Mouse (Mus musculus): ENCODE data around the gene Pacs1.
"Not testable (repeated sequence)": the region's sequence is repeated elsewhere in the genome, so short reads cannot be mapped to it uniquely, and the experiment has no call there.

Pacs1 gene

GRCm38 (mm10) chr19:5267015-5267414, 5.9 kb downstream of the Pacs1 start:
- no peak for DNase-seq

DNA sequence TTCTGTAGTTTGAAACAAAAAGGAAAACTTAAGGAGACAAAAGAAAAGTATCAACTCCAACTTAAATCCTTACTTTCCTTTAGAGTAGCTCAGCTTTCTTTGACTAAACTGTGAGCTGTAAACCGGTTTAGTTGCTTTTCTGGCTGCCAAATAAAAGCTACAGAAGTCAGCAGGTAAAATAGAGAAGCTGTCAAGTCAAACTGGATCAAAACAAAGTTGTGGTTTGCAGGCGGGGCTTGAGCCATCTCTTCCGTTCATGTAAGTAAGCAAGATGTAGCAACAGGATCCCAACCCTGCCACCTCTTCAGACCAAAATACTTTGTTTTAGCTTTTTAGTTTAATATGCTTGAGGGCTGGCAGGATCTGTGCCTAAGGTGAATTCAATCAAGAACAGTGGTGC, 15.8 kb downstream of the Pacs1 start:
- DNase-seq, result peak; percentile 69 to 75

DNA sequence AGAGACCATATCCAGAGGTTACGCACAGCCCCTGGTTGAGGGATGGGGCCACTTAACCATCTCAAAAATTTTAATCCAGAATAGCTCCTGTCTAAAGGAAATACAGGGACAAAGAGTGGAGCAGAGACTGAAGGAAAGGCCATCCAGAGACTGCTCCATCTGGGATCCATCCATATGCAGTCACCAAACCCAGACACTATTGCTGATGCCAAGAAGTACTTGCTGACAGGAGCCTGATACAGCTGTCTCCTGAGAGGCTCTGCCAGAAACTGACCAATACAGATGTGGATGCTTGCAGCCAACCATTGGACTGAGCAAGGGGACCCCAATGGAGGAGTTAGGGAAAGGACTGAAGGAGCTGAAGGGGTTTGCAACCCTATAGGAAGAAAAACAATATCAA, 35.9 kb downstream of the Pacs1 start:
- DNase-seq, result not testable (repeated sequence)

GRCm38 (mm10) chr19:5232696-5233095, 40.2 kb downstream of the Pacs1 start:
- DNase-seq, result peak; percentile 25 to 43

GRCm38 (mm10) chr19:5230110-5230509, 42.8 kb downstream of the Pacs1 start:
- no peak for DNase-seq

GRCm38 (mm10) chr19:5224624-5225023, 48.3 kb downstream of the Pacs1 start:
- no peak for DNase-seq

DNA sequence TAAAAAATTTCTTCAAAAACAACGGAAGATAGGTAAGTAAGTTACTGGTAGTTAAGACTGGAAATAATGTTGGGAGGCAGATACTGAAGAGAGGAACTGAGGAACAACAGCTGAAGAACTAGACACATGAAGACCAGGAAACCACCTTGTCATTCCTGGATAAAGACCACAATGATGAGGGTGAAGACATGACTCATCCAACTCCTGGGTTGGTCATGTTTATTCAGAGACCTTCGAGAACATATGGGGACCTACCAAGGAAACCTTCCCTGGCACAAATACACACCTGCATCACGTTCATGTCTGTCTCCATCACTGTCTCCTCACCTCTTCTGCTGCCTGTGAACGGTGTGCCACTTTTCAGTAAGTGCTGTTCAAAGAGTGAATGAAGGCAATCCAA, 48.8 kb downstream of the Pacs1 start:
- DNase-seq, result no peak

GRCm38 (mm10) chr19:5221926-5222325, 51.0 kb downstream of the Pacs1 start:
- DNase-seq, result no peak

- peak in 1 of 2 experiments; percentile 14 for DNase-seq
Observed at GRCm38 (mm10) chr19:5221219-5221723, 51.6 kb downstream of the Pacs1 start.

GRCm38 (mm10) chr19:5220389-5220788, 52.5 kb downstream of the Pacs1 start:
- no peak for DNase-seq

DNA sequence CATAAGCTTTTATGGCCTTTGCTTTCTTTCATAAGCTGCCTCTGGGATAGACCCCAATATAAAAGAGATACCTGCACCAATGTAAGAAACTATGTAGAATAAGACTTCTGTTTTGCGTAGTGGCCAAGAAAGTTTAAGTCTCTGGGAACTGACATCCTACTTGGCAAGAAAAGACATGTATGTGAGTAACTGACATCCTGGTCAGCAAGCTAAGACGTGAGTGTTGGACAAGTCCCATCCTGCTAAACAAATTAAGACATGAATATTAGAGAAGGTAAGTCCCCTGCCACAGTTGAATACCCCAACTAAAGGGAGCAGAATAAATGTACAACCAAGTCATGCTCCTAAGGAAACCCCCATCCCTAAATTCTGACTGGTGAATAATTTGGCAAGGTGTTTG, 71.2 kb downstream of the Pacs1 start:
- DNase-seq, result no peak

DNA sequence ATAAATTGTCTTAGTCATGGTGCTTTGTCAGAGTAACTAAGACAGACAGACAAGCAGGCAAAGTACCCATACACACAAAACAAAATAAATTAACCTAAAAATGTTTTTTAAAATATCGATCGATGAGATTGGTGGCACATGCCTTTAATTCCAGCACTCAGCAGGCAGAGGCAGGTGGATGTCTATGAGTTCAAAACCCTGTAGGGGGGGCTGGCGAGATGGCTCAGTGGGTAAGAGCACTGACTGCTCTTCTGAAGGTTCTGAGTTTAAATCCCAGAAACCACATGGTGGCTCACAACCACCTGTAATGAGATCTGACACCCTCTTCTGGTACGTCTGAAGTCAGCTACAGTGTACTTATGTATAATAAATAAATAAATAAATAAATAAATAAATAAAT, 72.3 kb downstream of the Pacs1 start:
- DNase-seq, result peak; percentile 32 to 44

GRCm38 (mm10) chr19:5198553-5198952, 74.4 kb downstream of the Pacs1 start:
- no peak for DNase-seq

- peak; percentile 63 to 67 for DNase-seq
Observed at GRCm38 (mm10) chr19:5195417-5196035, 77.4 kb downstream of the Pacs1 start.

DNA sequence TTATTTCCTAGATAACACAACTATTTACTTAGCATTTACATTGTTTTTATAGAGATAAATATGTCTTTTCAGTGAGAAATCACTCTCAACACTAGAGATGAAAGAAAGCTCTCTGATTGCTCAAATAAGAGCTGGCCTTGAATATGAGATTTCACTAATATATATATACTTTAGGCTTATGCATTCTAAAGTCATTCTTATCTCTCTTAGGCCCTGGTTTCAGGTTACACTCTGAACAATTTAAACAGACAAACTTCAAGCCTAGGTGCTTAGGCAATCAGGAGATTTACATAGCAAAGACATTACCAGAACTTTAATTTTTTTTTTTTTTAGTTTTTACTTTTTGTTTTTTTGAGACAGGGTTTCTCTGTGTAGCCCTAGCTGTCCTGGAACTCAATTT, 80.5 kb downstream of the Pacs1 start:
- DNase-seq, result no peak

DNA sequence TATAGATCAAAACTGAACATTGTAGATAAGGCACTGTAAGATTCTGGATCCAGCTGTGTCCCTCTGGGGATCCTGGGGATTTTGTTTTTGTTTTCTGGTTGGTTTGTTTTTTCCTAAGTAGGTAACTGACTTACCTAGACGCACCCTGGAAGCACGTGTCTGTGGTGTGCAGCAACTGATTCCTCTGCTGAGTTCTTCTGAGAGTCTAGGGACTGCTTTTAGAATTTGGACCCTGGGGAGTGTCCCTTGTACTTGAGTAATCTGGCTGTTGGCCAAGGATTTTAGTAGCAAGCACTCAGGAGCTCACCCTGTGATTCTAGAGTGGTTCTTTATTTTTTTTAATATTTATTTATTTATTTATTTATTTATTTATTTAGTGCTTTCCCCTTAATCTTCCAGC, 85.5 kb downstream of the Pacs1 start:
- no peak for DNase-seq

GRCm38 (mm10) chr19:5181926-5182325, 91.0 kb downstream of the Pacs1 start:
- DNase-seq, result no peak

GRCm38 (mm10) chr19:5178631-5179030, 94.3 kb downstream of the Pacs1 start:
- no peak for DNase-seq

DNA sequence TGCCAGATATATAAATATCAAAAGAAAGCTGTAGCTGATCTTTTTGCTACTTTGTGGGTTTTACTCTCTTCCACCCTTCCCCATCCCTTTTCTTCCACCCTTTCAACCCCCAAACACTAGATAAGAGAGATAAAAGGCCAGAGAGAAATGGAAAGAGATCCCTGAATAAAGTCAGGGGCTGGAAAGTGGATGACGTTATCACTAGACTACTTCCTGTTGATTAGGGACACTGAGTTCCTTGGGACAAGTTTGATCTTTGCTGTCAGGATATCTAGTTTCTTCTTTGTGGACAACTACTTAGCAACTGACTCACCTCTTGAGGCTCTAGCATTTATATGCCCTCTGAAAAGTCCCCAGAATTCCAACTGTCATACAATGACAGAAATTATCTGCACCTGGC, 102.5 kb downstream of the Pacs1 start:
- DNase-seq, result no peak

GRCm38 (mm10) chr19:5167477-5167876, 105.4 kb downstream of the Pacs1 start:
- DNase-seq, result no peak

GRCm38 (mm10) chr19:5164380-5164779, 108.5 kb downstream of the Pacs1 start:
- DNase-seq, result peak; percentile 57 to 61

- no peak for DNase-seq
Observed at GRCm38 (mm10) chr19:5161913-5162312, 111.0 kb downstream of the Pacs1 start.

DNA sequence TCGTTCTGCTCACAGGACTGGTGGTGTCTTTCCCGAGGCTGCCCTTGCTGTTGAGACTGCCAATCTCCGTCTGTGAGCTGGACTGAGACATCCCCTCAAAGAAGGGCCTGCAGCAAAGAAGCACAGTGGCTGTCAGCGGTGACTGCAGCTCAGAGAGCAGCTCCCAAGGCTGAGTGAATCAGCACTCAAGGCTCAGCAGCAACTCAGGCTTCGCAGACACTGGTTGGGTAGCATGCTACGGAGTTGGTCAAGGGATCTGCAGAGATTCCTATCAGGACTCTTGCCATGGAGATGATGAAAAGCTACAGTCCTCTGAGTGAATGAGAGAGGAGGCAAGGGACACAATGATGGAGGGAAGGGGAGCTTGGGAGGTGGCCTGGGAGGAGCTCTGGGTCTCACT, 120.7 kb downstream of the Pacs1 start:
- DNase-seq, result no peak

DNA sequence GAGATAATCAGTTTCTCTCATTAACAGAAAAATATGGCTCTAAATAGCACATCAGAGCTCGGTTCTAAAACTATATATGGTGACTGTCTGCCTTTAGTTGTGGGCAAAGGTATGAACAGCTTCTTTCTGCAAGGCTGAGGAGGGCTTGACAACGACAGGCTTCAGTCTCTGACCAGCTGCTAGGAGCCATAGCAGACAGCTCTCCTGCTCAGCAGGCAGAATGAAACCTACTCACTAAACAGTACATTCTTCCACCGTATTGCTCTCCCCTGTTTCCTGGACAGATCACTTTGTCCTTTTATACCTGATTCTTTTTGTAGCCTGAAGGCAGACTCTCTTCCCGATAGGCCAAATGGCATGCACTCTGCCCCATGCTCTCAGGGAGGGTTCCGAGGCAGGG, 121.2 kb downstream of the Pacs1 start:
- no peak for DNase-seq

DNA sequence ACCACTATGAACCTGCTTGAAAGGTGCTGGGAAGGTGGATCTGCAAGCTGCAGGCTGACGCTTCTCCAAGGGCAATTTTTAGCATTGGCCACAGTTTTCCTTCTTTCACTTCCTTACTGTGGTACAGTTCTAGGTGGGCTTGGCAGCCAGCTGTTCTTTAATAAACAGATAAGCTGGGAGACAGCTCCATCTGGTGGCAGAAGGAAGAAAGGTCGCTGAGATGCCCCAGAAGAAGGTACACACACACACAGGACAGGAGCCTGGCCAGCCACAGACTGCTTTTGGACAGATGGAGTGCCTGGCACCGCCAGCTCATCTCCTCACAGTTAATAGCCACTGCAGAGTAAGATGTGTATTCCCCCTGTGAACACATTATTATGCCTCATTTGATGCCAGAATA, 121.6 kb downstream of the Pacs1 start:
- peak; percentile 71 to 72 for DNase-seq
